In genomic region chr15:89524611-89525415, GRCm38 (mm10) we compare ENCODE assay signal across 9 mouse cellular contexts. TPM values are rescaled to one million over a fixed set of nuclear protein-coding genes. Genes with fewer than 3 reads are reported as not detected.
DNase-seq lines count a peak whose midpoint lies in the region; ATAC-seq lines count a peak whose summit lies in the region.
"Had no signal": no experiment of that assay in that cellular context is flagged by ENCODE, and none has a peak within 500 bp of the region (broad histone marks: within the 10 kb centered on the region; RNA-seq: fewer than 3 reads in every experiment).

No protein-coding gene starts in this region.

- H3K27ac ChIP-seq in heart, embryonic 12.5 days (ENCODE audit: poor library complexity, severe bottlenecking) = no peak overlapping the region
- H3K27ac ChIP-seq in hindbrain, embryonic 12.5 days = no peak overlapping the region
- no peak overlapping the region for H3K27ac ChIP-seq in midbrain, embryonic 15.5 days
- H3K27ac ChIP-seq in liver, embryonic 12.5 days = no peak overlapping the region

- WGBS in heart, embryonic 12.5 days = 71% methylated on average over 8 of the region's 8 CpGs
- WGBS in hindbrain, embryonic 12.5 days = 71% methylated on average over 8 of the region's 8 CpGs
- WGBS in midbrain, embryonic 15.5 days = 71% methylated on average over 8 of the region's 8 CpGs
- 77% methylated on average over 8 of the region's 8 CpGs for WGBS in liver, embryonic 12.5 days (ENCODE audit: insufficient replicate concordance)

- no peaks in the 10 kb centered on the region for H3K9me3 ChIP-seq in heart, embryonic 12.5 days (replicated peaks)
- H3K9me3 ChIP-seq in hindbrain, embryonic 12.5 days (replicated peaks) = no peaks in the 10 kb centered on the region
- no peaks in the 10 kb centered on the region for H3K9me3 ChIP-seq in midbrain, embryonic 15.5 days
- H3K9me3 ChIP-seq in liver, embryonic 12.5 days (replicated peaks) = no peaks in the 10 kb centered on the region

- H3K4me2 ChIP-seq in heart, embryonic 12.5 days = peak overlapping the region; percentile 92
- H3K4me2 ChIP-seq in hindbrain, embryonic 12.5 days (replicated peaks) = peak overlapping the region; percentile 99
- H3K4me2 ChIP-seq in midbrain, embryonic 15.5 days = peak overlapping the region; percentile 96
- no peak overlapping the region for H3K4me2 ChIP-seq in liver, embryonic 12.5 days

- H3K9ac ChIP-seq in heart, embryonic 12.5 days = no peak overlapping the region
- no peak overlapping the region for H3K9ac ChIP-seq in hindbrain, embryonic 12.5 days
- H3K9ac ChIP-seq in midbrain, embryonic 15.5 days = peak overlapping the region; percentile 59
- H3K9ac ChIP-seq in liver, embryonic 12.5 days = no peak overlapping the region

- no peak for ATAC-seq in heart, embryonic 12.5 days (ENCODE audit: insufficient number of reproducible peaks, low FRiP score)
- ATAC-seq in hindbrain, embryonic 12.5 days (ENCODE audit: low FRiP score) = no peak
- no peak for ATAC-seq in midbrain, embryonic 15.5 days (replicated peaks)
- no peak for ATAC-seq in liver, embryonic 12.5 days

- intact Hi-C loops in heart, postnatal 10 days (cut with DNase I) = loop anchor here (5.0 kb wide), 1 partner anchor 148 kb away; the partner anchor contains the start of genes Odf3b and Tymp

- H3K4me1 ChIP-seq in heart, embryonic 12.5 days (replicated peaks) = peaks cover 10% of the 10 kb centered on the region
- H3K4me1 ChIP-seq in hindbrain, embryonic 12.5 days = peaks cover 11% of the 10 kb centered on the region
- peaks cover 16% of the 10 kb centered on the region; the same call in 1 of the 2 replicates for H3K4me1 ChIP-seq in midbrain, embryonic 15.5 days
- H3K4me1 ChIP-seq in liver, embryonic 12.5 days = no peaks in the 10 kb centered on the region

- peak overlapping the region; percentile 65 for H3K4me3 ChIP-seq in heart, embryonic 12.5 days
- H3K4me3 ChIP-seq in hindbrain, embryonic 12.5 days = peak overlapping the region; percentile 68
- H3K4me3 ChIP-seq in midbrain, embryonic 15.5 days = peak overlapping the region; percentile 62
- H3K4me3 ChIP-seq in liver, embryonic 12.5 days = no peak overlapping the region

- DNase-seq in heart, postnatal 10 days = no peak
- peak; percentile 57 to 63 for DNase-seq in cerebellum, postnatal 10 days
- DNase-seq in ovary, postnatal 10 days (ENCODE audit: low spot score) = no peak
- no peak for DNase-seq in frontal cortex, postnatal 25 days (ENCODE audit: low spot score in 2 of 2)

- H3K36me3 ChIP-seq in heart, embryonic 12.5 days = peaks cover 10% of the 10 kb centered on the region
- peaks cover 3% of the 10 kb centered on the region; the same call in 1 of the 2 replicates for H3K36me3 ChIP-seq in hindbrain, embryonic 12.5 days
- 0 out of 2 replicates have a peak, but pooled peaks cover 6% of the 10 kb centered on the region for H3K36me3 ChIP-seq in midbrain, embryonic 15.5 days (replicated peaks)
- H3K36me3 ChIP-seq in liver, embryonic 12.5 days = peaks cover 25% of the 10 kb centered on the region

- H3K27me3 ChIP-seq in heart, embryonic 12.5 days (replicated peaks) = peaks cover 48% of the 10 kb centered on the region
- peaks cover 41% of the 10 kb centered on the region for H3K27me3 ChIP-seq in hindbrain, embryonic 12.5 days
- H3K27me3 ChIP-seq in midbrain, embryonic 15.5 days (replicated peaks) = peaks cover 12% of the 10 kb centered on the region
- peaks cover 26% of the 10 kb centered on the region for H3K27me3 ChIP-seq in liver, embryonic 12.5 days (replicated peaks)

RNA-seq across cellular contexts. Expression of gene Shank3, which starts 25.4 kb away (rescaled TPM):
- 2.9 and 3.0 TPM in 2 replicates for polyA plus RNA-seq in heart, embryonic 12.5 days (2016; fragmentation: Nextera tagmentation; extraction: Ambion mirVana)
- total RNA-seq in heart, postnatal 10 days (2021) = 10 to 100 TPM; 82.6 to 86.1 TPM
- 7.5 and 8.1 TPM in 2 replicates for polyA plus RNA-seq in hindbrain, embryonic 12.5 days (2016; fragmentation: Nextera tagmentation; extraction: Ambion mirVana)
- polyA plus RNA-seq in midbrain, embryonic 15.5 days (2015; fragmentation: Nextera tagmentation; extraction: Ambion mirVana) = 16.0 and 16.9 TPM in 2 replicates
- polyA plus RNA-seq in liver, embryonic 12.5 days (2016; fragmentation: Nextera tagmentation; extraction: Ambion mirVana) = 0.81 and 1.4 TPM in 2 replicates
- total RNA-seq: monocyte, adult 5-6 weeks had no signal

RNA-seq across cellular contexts. Expression of gene Acr, which starts 43.3 kb away (rescaled TPM):
- polyA plus RNA-seq in heart, embryonic 12.5 days (2016; fragmentation: Nextera tagmentation; extraction: Ambion mirVana) = 0.29 and 0.42 TPM in 2 replicates
- total RNA-seq in heart, postnatal 10 days (2021) = 1 to 10 TPM in 1 of 2 experiments, under 1 TPM in 1; 0.55 to 1.5 TPM
- 1.2 and 1.3 TPM in 2 replicates for polyA plus RNA-seq in hindbrain, embryonic 12.5 days (2016; fragmentation: Nextera tagmentation; extraction: Ambion mirVana)
- 2.4 and 3.2 TPM in 2 replicates for polyA plus RNA-seq in midbrain, embryonic 15.5 days (2015; fragmentation: Nextera tagmentation; extraction: Ambion mirVana)
- polyA plus RNA-seq in liver, embryonic 12.5 days (2016; fragmentation: Nextera tagmentation; extraction: Ambion mirVana) = not detected in 2 replicates
- total RNA-seq: monocyte, adult 5-6 weeks had no signal

RNA-seq across cellular contexts. Expression of gene Arsa, which starts 47.6 kb away (rescaled TPM):
- 14.9 and 15.0 TPM in 2 replicates for polyA plus RNA-seq in heart, embryonic 12.5 days (2016; fragmentation: Nextera tagmentation; extraction: Ambion mirVana)
- 10 to 100 TPM; 18.1 to 18.4 TPM for total RNA-seq in heart, postnatal 10 days (2021)
- polyA plus RNA-seq in hindbrain, embryonic 12.5 days (2016; fragmentation: Nextera tagmentation; extraction: Ambion mirVana) = 19.5 and 19.8 TPM in 2 replicates
- 31.9 and 32.3 TPM in 2 replicates for polyA plus RNA-seq in midbrain, embryonic 15.5 days (2015; fragmentation: Nextera tagmentation; extraction: Ambion mirVana)
- polyA plus RNA-seq in liver, embryonic 12.5 days (2016; fragmentation: Nextera tagmentation; extraction: Ambion mirVana) = 6.6 and 7.0 TPM in 2 replicates

Comparison
In these comparisons a context has a peak if more than half of its experiments do, and no peak if none do; other contexts are left out.
1. DNase-seq: peak in cerebellum, postnatal 10 days (2 of 2); none in heart, postnatal 10 days (0 of 2), ovary, postnatal 10 days (single experiment) and frontal cortex, postnatal 25 days (0 of 2).